Mouse (Mus musculus): ENCODE data around the gene Rpl23.

GRCm38 (mm10) chr11:97807626-97808025, 25.4 kb upstream of the Rpl23 start:
- TF ChIP-seq CTCF (IDR thresholded peaks at IDR 0.05; ENCODE audit: low read depth): no peak
- TF ChIP-seq EP300 (IDR thresholded peaks at IDR 0.05; ENCODE audit: low read depth): no peak

Measured in liver, postnatal 0 days (tissue).